Mouse (Mus musculus) lung, postnatal 0 days (tissue): Measurements from ENCODE around the gene Ablim1. TPM values are rescaled to one million over a fixed set of nuclear protein-coding genes. Genes with fewer than 3 reads are reported as not detected.
A peak's percentile ranks its signal among the peaks of the same experiment; 100 is the strongest.

Source experiments
- ATAC-seq: fragments of 200-750 bp; cut with Nextera tagmentation; 2 replicates; pipeline ENCODE4 v1.8.0; 2017; ENCODE audit warnings: moderate library complexity
- DNase-seq: peaks from one replicate; pipeline ENCODE4 v3.0.0-alpha.2; 2016; ENCODE audit warnings: low spot score
- H3K27ac ChIP-seq: fragments of 300-500 bp; sonication (generic); 2 replicates; pipeline ENCODE4 v1.5.1; 2014; ENCODE audit warnings: antibody characterized with exemption, mild to moderate bottlenecking, low read length, mixed read lengths
- H3K27me3 ChIP-seq: fragments of 300-500 bp; sonication (generic); replicated peaks from 2 replicates; pipeline ENCODE4 v1.6.1; 2014; ENCODE audit warnings: low read length, mixed read lengths; ENCODE audit not compliant: insufficient read depth
- H3K36me3 ChIP-seq: fragments of 300-500 bp; sonication (generic); 2 replicates; pipeline ENCODE4 v1.6.1; 2014; ENCODE audit warnings: low read length, mixed read lengths; ENCODE audit not compliant: insufficient read depth
- H3K4me1 ChIP-seq: fragments of 300-500 bp; sonication (generic); 2 replicates; pipeline ENCODE4 v1.6.1; 2014; ENCODE audit warnings: antibody characterized with exemption, low read depth, low read length, mixed read lengths; ENCODE audit not compliant: insufficient read depth
- H3K4me2 ChIP-seq: fragments of 300-500 bp; sonication (generic); replicated peaks from 2 replicates; pipeline ENCODE4 v1.6.1; 2014; ENCODE audit warnings: low read depth, mild to moderate bottlenecking, low read length, moderate library complexity, mixed read lengths
- H3K4me3 ChIP-seq: fragments of 300-500 bp; sonication (generic); 2 replicates; pipeline ENCODE4 v1.5.1; 2014; ENCODE audit warnings: low read depth, low read length
- H3K9ac ChIP-seq: fragments of 300-500 bp; sonication (generic); replicated peaks from 2 replicates; pipeline ENCODE4 v1.6.1; 2014; ENCODE audit warnings: low read depth, mild to moderate bottlenecking
- H3K9me3 ChIP-seq: fragments of 300-500 bp; sonication (generic); 2 replicates; pipeline ENCODE4 v1.6.1; 2016; ENCODE audit warnings: low read length, mixed read lengths
- CTCF ChIP-seq: IDR thresholded peaks from 2 replicates; pipeline ENCODE4 v1.5.1; 2016; ENCODE audit warnings: antibody characterized with exemption, mild to moderate bottlenecking
- EP300 ChIP-seq: IDR thresholded peaks from 2 replicates; pipeline ENCODE4 v1.6.1; 2016; ENCODE audit warnings: antibody characterized with exemption, mild to moderate bottlenecking, control low read depth
- WGBS: fragments of 180-500 bp; shearing (Covaris S2); extraction: QIAGEN DNeasy Blood & Tissue Kit; methylation state at CpG from one replicate; pipeline ENCODE4 v1.1.7; 2014; 5-methylcytosine and 5-hydroxymethylcytosine counted together
- polyA plus RNA-seq: library from polyadenylated mRNA; unstranded; fragments of >200 nt; fragmentation: Nextera tagmentation; extraction: Ambion mirVana; gene quantifications from 2 replicates; pipeline ENCODE4 v1.2.1, GENCODE M21; 2015

Ablim1 gene
- polyA plus RNA-seq, 1 experiment from 2014 or later = 50.1 TPM

DNA sequence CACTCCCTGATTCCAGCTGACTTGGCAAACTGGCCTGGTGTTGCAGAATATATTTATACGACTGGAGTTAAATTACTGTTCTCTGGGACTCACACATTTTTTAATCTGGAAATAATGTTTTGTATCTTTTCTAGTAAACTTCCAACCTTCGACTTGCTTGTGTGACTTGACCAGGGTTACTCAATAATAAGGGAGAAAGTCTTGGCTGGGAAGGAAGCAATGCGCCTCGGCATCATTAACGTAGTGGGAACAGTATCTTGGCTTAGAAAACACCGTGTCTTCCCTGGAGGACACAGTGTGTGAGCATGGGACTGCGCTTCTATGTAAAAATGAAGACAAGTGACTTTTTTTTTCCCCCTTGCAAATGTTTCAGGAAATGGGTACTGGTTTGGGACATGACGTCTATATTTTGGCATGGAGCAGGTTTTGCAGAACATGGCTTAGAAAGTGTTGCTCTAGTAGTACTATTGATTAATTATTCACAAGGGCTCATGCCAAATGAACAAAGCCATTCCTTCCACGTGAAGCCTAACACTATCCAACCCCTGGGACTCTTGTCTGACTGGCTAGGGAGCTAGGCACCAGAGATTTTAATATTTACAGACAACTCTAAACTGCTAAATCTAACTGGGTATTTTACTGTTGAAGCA lies 266.9 kb downstream of the Ablim1 start:
- DNase-seq (peak; percentile 86), ATAC-seq (peak; percentile 90)
- H3K36me3 ChIP-seq = peaks cover 4% of the 10 kb centered on the region; the same call in 1 of the 2 replicates
- no peak overlapping the region for H3K9ac ChIP-seq
- no peak overlapping the region for H3K4me3 ChIP-seq
- H3K4me2 ChIP-seq = no peak overlapping the region
- WGBS = 59% methylated on average over 9 of the region's 9 CpGs
- H3K27me3 ChIP-seq = no peaks in the 10 kb centered on the region
- no peaks in the 10 kb centered on the region for H3K9me3 ChIP-seq
- peak overlapping the region; percentile 32; the same call in 1 of the 2 replicates for H3K27ac ChIP-seq
- TF ChIP-seq EP300 = peak; percentile 57; the same call in 1 of the 2 replicates
- TF ChIP-seq CTCF = no peak
- H3K4me1 ChIP-seq = no peaks in the 10 kb centered on the region

- peak; percentile 77 for TF ChIP-seq CTCF
- TF ChIP-seq EP300 = no peak
- Histone ChIP-seq H3K27me3 (no peaks in the 10 kb centered on the region), H3K9ac (no peak overlapping the region), H3K9me3 (no peaks in the 10 kb centered on the region), H3K4me3 (no peak overlapping the region), H3K36me3 (peaks cover 68% of the 10 kb centered on the region), H3K4me1 (no peaks in the 10 kb centered on the region), H3K4me2 (no peak overlapping the region), H3K27ac (no peak overlapping the region)
- 61% methylated on average over 6 of the region's 6 CpGs for WGBS
- ATAC-seq (no peak; the same call in 1 of the 2 replicates), DNase-seq (peak; percentile 58)
Observed at GRCm38 (mm10) chr19:57039258-57039657, 275.5 kb downstream of the Ablim1 start.

DNA sequence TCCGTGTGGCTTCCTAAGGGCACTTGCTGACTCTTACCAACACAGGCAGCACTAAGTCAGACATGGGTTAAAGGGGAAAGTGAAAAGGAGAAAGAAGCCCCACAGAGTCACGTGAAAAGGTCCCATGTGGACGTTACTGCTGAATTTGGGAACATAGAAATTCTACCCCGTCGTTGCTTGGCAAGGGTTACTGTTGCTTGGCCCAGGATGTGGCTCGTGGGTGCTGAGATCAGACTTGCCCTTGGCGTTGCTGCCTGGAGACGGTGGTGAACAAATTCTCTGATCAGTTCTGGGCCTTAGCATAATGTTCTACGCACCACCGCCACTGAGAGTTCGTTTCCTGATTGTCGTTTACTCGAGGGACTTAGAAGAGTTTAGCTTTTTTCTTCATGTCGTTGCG lies 277.9 kb downstream of the Ablim1 start:
- peaks cover 55% of the 10 kb centered on the region for H3K36me3 ChIP-seq
- H3K4me3 ChIP-seq = no peak overlapping the region
- DNase-seq = no peak
- H3K27ac ChIP-seq = no peak overlapping the region
- H3K9me3 ChIP-seq = no peaks in the 10 kb centered on the region
- H3K27me3 ChIP-seq = no peaks in the 10 kb centered on the region
- no peaks in the 10 kb centered on the region for H3K4me1 ChIP-seq
- H3K9ac ChIP-seq = no peak overlapping the region
- TF ChIP-seq CTCF (no peak), EP300 (no peak)
- no peak for ATAC-seq
- H3K4me2 ChIP-seq = no peak overlapping the region
- WGBS = 88% methylated on average over 15 of the region's 15 CpGs

GRCm38 (mm10) chr19:57031582-57031981 lies 283.1 kb downstream of the Ablim1 start:
- Histone ChIP-seq H3K27me3 (no peaks in the 10 kb centered on the region), H3K4me3 (no peak overlapping the region), H3K9me3 (no peaks in the 10 kb centered on the region), H3K4me1 (no peaks in the 10 kb centered on the region), H3K4me2 (no peak overlapping the region), H3K27ac (no peak overlapping the region), H3K36me3 (peaks cover 14% of the 10 kb centered on the region), H3K9ac (no peak overlapping the region)
- peak; percentile 92 for TF ChIP-seq CTCF
- no peak for TF ChIP-seq EP300
- DNase-seq = peak; percentile 62
- 77% methylated on average over 4 of the region's 4 CpGs for WGBS
- ATAC-seq = peak; percentile 38

- WGBS = 91% methylated on average over 6 of the region's 6 CpGs
- no peak for DNase-seq
- no peak overlapping the region for H3K4me2 ChIP-seq
- no peak overlapping the region for H3K9ac ChIP-seq
- H3K27me3 ChIP-seq = no peaks in the 10 kb centered on the region
- ATAC-seq = no peak
- H3K36me3 ChIP-seq = no peaks in the 10 kb centered on the region
- H3K4me3 ChIP-seq = no peak overlapping the region
- no peaks in the 10 kb centered on the region for H3K9me3 ChIP-seq
- TF ChIP-seq EP300 (no peak), CTCF (no peak)
- H3K4me1 ChIP-seq = no peaks in the 10 kb centered on the region
- H3K27ac ChIP-seq = peak overlapping the region; percentile 73; the same call in 1 of the 2 replicates
Observed at GRCm38 (mm10) chr19:57029461-57029860, 285.3 kb downstream of the Ablim1 start.

DNA sequence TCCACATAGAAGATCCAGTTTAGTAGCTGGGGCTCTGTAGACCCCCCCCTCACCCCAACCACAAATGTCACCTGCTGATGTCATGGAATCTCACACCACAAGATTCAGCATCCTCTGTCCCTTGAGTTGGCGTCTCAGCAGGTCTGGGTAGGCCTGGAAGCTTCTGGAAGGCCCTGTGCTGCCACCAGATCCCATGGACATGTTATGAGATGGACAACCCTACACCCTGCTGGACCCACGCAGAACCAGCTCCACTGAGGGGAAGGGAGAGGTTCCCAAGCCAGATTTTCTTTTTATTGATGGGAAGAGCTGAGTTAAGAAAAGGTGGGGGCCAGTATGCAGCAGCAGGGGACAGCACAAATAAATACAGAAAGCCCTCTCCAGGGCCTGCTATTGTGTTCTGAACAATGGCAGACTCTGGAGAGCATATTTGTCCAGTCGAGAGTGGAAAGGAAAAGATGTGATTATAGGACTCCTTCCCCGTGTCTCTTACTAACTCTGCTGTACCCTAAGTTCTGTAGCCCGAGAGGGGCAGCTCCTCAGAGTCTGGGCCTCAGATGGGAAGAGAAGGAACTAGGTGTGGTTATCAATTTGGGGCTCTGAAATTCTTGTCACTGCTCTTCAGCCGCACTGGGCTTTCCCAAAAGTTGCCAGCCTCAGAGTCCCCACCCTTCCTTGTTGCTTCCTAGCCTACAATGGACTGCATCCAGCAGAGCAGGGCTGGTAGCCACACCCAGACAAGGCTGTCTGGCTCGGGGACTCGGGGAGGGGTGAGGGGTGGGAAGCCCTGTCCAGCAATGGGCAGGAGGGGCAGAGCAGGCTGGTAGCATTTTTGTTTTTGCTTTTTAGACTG lies 286.2 kb downstream of the Ablim1 start:
- no peaks in the 10 kb centered on the region for H3K27me3 ChIP-seq
- H3K4me1 ChIP-seq = no peaks in the 10 kb centered on the region
- peak overlapping the region; percentile 73 for H3K27ac ChIP-seq
- no peak overlapping the region for H3K4me2 ChIP-seq
- WGBS = 44% methylated on average over 8 of the region's 8 CpGs
- peak; percentile 51 for TF ChIP-seq CTCF
- TF ChIP-seq EP300 = no peak
- no peak overlapping the region for H3K9ac ChIP-seq
- ATAC-seq = peak; percentile 85
- H3K36me3 ChIP-seq = no peaks in the 10 kb centered on the region
- no peak overlapping the region for H3K4me3 ChIP-seq
- H3K9me3 ChIP-seq = no peaks in the 10 kb centered on the region
- peak; percentile 60 for DNase-seq
